Mouse (Mus musculus) liver, postnatal 0 days (tissue): ENCODE measurements at regions not wholly inside any gene's neighbourhood (a gene's known extent, or its start where the extent isn't known, plus 50 kb on each side); places are given as distances from the start of the nearest gene placed in this dataset.

Experiments
- ATAC-seq: fragments of 200-750 bp; cut with Nextera tagmentation; 2 replicates; pipeline ENCODE4 v1.8.0; 2017; ENCODE audit warnings: mild to moderate bottlenecking, moderate library complexity
- DNase-seq: peaks from one replicate; pipeline ENCODE4 v3.0.0-alpha.2; 2016
- H3K27ac ChIP-seq: fragments of 300-500 bp; sonication (generic); 2 replicates; pipeline ENCODE4 v1.5.1; 2014; ENCODE audit warnings: antibody characterized with exemption, moderate library complexity, mild to moderate bottlenecking, low read depth
- H3K27me3 ChIP-seq: fragments of 300-500 bp; sonication (generic); 2 replicates; pipeline ENCODE4 v1.6.1; 2014; ENCODE audit warnings: low read length, control low read depth, mixed read lengths; ENCODE audit not compliant: insufficient read depth
- H3K36me3 ChIP-seq: fragments of 300-500 bp; sonication (generic); replicated peaks from 2 replicates; pipeline ENCODE4 v1.6.1; 2014; ENCODE audit warnings: mild to moderate bottlenecking, control low read depth, low read length, moderate library complexity, mixed read lengths; ENCODE audit not compliant: insufficient read depth
- H3K4me1 ChIP-seq: fragments of 300-500 bp; sonication (generic); 2 replicates; pipeline ENCODE4 v1.6.1; 2014; ENCODE audit warnings: antibody characterized with exemption, mild to moderate bottlenecking, control low read depth; ENCODE audit not compliant: insufficient read depth
- H3K4me2 ChIP-seq: fragments of 300-500 bp; sonication (generic); 2 replicates; pipeline ENCODE4 v1.6.1; 2014; ENCODE audit warnings: low read depth, mild to moderate bottlenecking, low read length, moderate library complexity, mixed read lengths
- H3K4me3 ChIP-seq: fragments of 300-500 bp; sonication (generic); 2 replicates; pipeline ENCODE4 v1.5.1; 2014; ENCODE audit warnings: low read depth, low read length
- H3K9ac ChIP-seq: fragments of 300-500 bp; sonication (generic); replicated peaks from 2 replicates; pipeline ENCODE4 v1.6.1; 2014; ENCODE audit warnings: mild to moderate bottlenecking, moderate library complexity
- H3K9me3 ChIP-seq: fragments of 300-500 bp; sonication (generic); 2 replicates; pipeline ENCODE4 v1.6.1; 2016; ENCODE audit warnings: mild to moderate bottlenecking, control low read depth, low read length, mixed read lengths
- CTCF ChIP-seq: sonication (generic); IDR thresholded peaks from 2 replicates; pipeline ENCODE4 v1.5.1; 2016; ENCODE audit warnings: antibody characterized with exemption, low read depth
- EP300 ChIP-seq: IDR thresholded peaks from 2 replicates; pipeline ENCODE4 v1.6.1; 2016; ENCODE audit warnings: antibody characterized with exemption, low read depth, mild to moderate bottlenecking
- WGBS: fragments of 180-500 bp; shearing (Covaris S2); extraction: QIAGEN DNeasy Blood & Tissue Kit; methylation state at CpG from one replicate; pipeline ENCODE4 v1.1.7; 2014; ENCODE audit not compliant: insufficient replicate concordance; 5-methylcytosine and 5-hydroxymethylcytosine counted together

GRCm38 (mm10) chr1:72075464-72075863 is 136.6 kb downstream of the Mreg start:
- no peak overlapping the region for H3K27ac ChIP-seq
- WGBS = 50% methylated on average over 2 of the region's 2 CpGs

GRCm38 (mm10) chr1:72073245-72073644 is 138.9 kb downstream of the Mreg start:
- no peaks in the 10 kb centered on the region for H3K4me1 ChIP-seq
- H3K4me3 ChIP-seq = no peak overlapping the region
- no peak for ATAC-seq
- H3K27ac ChIP-seq = no peak overlapping the region
- no peak for DNase-seq
- H3K4me2 ChIP-seq = no peak overlapping the region
- WGBS = 82% methylated on average over 4 of the region's 4 CpGs
- H3K36me3 ChIP-seq = no peaks in the 10 kb centered on the region
- no peaks in the 10 kb centered on the region for H3K27me3 ChIP-seq
- TF ChIP-seq EP300 (no peak), CTCF (no peak)
- H3K9me3 ChIP-seq = no peaks in the 10 kb centered on the region
- no peak overlapping the region for H3K9ac ChIP-seq

More at GRCm38 (mm10) chr1:72075464-72075863, 136.6 kb downstream of the Mreg start:
- Histone ChIP-seq H3K9ac (no peak overlapping the region), H3K4me1 (no peaks in the 10 kb centered on the region), H3K36me3 (no peaks in the 10 kb centered on the region), H3K4me3 (no peak overlapping the region), H3K27me3 (no peaks in the 10 kb centered on the region), H3K9me3 (no peaks in the 10 kb centered on the region), H3K4me2 (no peak overlapping the region)
- no peak for ATAC-seq
- no peak for TF ChIP-seq EP300
- TF ChIP-seq CTCF = no peak
- no peak for DNase-seq

GRCm38 (mm10) chr1:72070489-72070888 is 141.6 kb downstream of the Mreg start:
- Histone ChIP-seq H3K9me3 (no peaks in the 10 kb centered on the region), H3K4me2 (no peak overlapping the region), H3K9ac (no peak overlapping the region), H3K4me1 (no peaks in the 10 kb centered on the region), H3K27ac (no peak overlapping the region), H3K4me3 (no peak overlapping the region), H3K36me3 (no peaks in the 10 kb centered on the region), H3K27me3 (no peaks in the 10 kb centered on the region)
- TF ChIP-seq CTCF (no peak), EP300 (no peak)
- DNase-seq (no peak), ATAC-seq (no peak)
- 55% methylated on average over 5 of the region's 5 CpGs for WGBS

DNA sequence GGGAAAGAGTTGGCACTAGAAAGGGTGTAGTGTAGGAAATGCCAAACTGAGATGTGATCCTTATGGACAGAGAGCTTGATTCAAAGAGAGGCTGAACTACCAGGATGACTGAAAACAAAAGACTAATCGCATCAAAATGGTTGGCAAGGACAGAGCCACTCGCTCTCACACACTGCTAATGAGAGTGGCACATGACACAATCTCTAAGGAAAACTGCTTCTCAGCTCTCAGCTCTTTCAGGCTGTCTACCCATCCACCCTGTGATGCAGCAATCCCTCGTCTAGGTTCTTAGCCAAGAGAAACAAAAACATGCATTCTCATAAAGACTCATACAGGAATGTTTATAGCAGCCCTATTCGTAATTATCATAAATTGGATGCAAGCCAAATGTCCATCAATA is 143.1 kb downstream of the Mreg start:
- no peak overlapping the region for H3K4me2 ChIP-seq
- H3K4me1 ChIP-seq = no peaks in the 10 kb centered on the region
- TF ChIP-seq CTCF = no peak
- no peak for TF ChIP-seq EP300
- DNase-seq (no peak), ATAC-seq (no peak)
- H3K36me3 ChIP-seq = no peaks in the 10 kb centered on the region
- H3K9ac ChIP-seq = no peak overlapping the region
- WGBS = 78% methylated on average over 4 of the region's 4 CpGs
- H3K4me3 ChIP-seq = no peak overlapping the region
- no peaks in the 10 kb centered on the region for H3K27me3 ChIP-seq
- H3K27ac ChIP-seq = no peak overlapping the region
- no peaks in the 10 kb centered on the region for H3K9me3 ChIP-seq

DNA sequence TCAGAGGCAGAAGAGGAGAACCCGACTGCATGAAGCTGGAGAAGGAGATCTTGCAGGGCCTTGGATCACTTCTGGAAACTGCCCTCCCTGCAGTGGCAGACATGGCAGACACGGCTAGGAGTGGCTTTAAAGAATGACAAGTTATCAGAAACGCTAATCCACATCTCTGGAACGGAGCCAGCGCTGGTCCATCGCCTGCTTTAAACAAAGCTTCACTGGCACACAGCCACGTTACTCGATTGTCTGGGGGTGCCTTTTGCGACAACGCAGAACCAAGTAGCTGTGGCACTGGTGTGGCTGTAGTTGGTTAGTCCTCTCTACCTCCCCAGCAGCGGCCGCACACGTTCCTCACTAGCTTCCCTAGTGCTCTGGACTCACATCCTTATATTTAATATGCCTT is 147.0 kb downstream of the Mreg start:
- Histone ChIP-seq H3K27ac (no peak overlapping the region), H3K36me3 (no peaks in the 10 kb centered on the region)

GRCm38 (mm10) chr1:72060393-72060792 is 151.7 kb downstream of the Mreg start:
- Histone ChIP-seq H3K36me3 (no peaks in the 10 kb centered on the region), H3K9me3 (no peaks in the 10 kb centered on the region), H3K4me3 (no peak overlapping the region), H3K27ac (no peak overlapping the region), H3K27me3 (no peaks in the 10 kb centered on the region), H3K4me2 (no peak overlapping the region), H3K4me1 (peaks cover 2% of the 10 kb centered on the region; the same call in 1 of the 2 replicates), H3K9ac (no peak overlapping the region)
- no peak for ATAC-seq
- TF ChIP-seq EP300 = no peak
- no peak for TF ChIP-seq CTCF
- no peak for DNase-seq
- 76% methylated on average over 5 of the region's 5 CpGs for whole genome bisulfite sequencing

More for the DNA sequence above, 147.0 kb downstream of the Mreg start:
- H3K4me2 ChIP-seq = no peak overlapping the region
- DNase-seq (no peak), ATAC-seq (no peak)
- no peak overlapping the region for H3K4me3 ChIP-seq
- H3K9me3 ChIP-seq = no peaks in the 10 kb centered on the region
- 65% methylated on average over 13 of the region's 13 CpGs for WGBS
- H3K27me3 ChIP-seq = no peaks in the 10 kb centered on the region
- H3K4me1 ChIP-seq = no peaks in the 10 kb centered on the region
- H3K9ac ChIP-seq = no peak overlapping the region
- TF ChIP-seq EP300 (no peak), CTCF (no peak)
